Mouse (Mus musculus) kidney, postnatal 0 days (tissue): ENCODE data around the gene Arid1b. TPM values are rescaled to one million over a fixed set of nuclear protein-coding genes. Genes with fewer than 3 reads are reported as not detected.

ENCODE experiments used
- ATAC-seq: fragments of 200-750 bp; cut with Nextera tagmentation; replicated peaks from 2 replicates; pipeline ENCODE4 v1.8.0; 2017; ENCODE audit warnings: low read depth, moderate number of reproducible peaks, moderate TSS enrichment, moderate library complexity; ENCODE audit not compliant: low FRiP score
- DNase-seq: peaks from one replicate; pipeline ENCODE4 v3.0.0-alpha.2; 2016; ENCODE audit warnings: low spot score
- H3K27ac ChIP-seq: fragments of 300-500 bp; sonication (generic); 2 replicates; pipeline ENCODE4 v1.5.1; 2014; ENCODE audit warnings: mild to moderate bottlenecking
- H3K27me3 ChIP-seq: fragments of 300-500 bp; sonication (generic); 2 replicates; pipeline ENCODE4 v1.6.1; 2014; ENCODE audit warnings: low read length, mixed read lengths; ENCODE audit not compliant: insufficient read depth
- H3K36me3 ChIP-seq: fragments of 300-500 bp; sonication (generic); 2 replicates; pipeline ENCODE4 v1.6.1; 2014; ENCODE audit warnings: low read length, mixed read lengths; ENCODE audit not compliant: insufficient read depth
- H3K4me1 ChIP-seq: fragments of 300-500 bp; sonication (generic); replicated peaks from 2 replicates; pipeline ENCODE4 v1.6.1; 2014; ENCODE audit warnings: antibody characterized with exemption, low read length, mixed read lengths; ENCODE audit not compliant: insufficient read depth
- H3K4me2 ChIP-seq: fragments of 300-500 bp; sonication (generic); 2 replicates; pipeline ENCODE4 v1.6.1; 2014; ENCODE audit warnings: mild to moderate bottlenecking, low read length, moderate library complexity, mixed read lengths
- H3K4me3 ChIP-seq: fragments of 300-500 bp; sonication (generic); replicated peaks from 2 replicates; pipeline ENCODE4 v1.5.1; 2014; ENCODE audit warnings: low read depth, low read length
- H3K9ac ChIP-seq: fragments of 300-500 bp; sonication (generic); 2 replicates; pipeline ENCODE4 v1.6.1; 2014; ENCODE audit warnings: low read depth, low read length
- H3K9me3 ChIP-seq: fragments of 300-500 bp; sonication (generic); replicated peaks from 2 replicates; pipeline ENCODE4 v1.6.1; 2016; ENCODE audit warnings: low read length, inconsistent platforms, mixed read lengths
- CTCF ChIP-seq: IDR thresholded peaks from 2 replicates; pipeline ENCODE4 v1.5.1; 2016; ENCODE audit warnings: antibody characterized with exemption, low read depth, mild to moderate bottlenecking, moderate library complexity
- WGBS: fragments of 180-500 bp; shearing (Covaris S2); extraction: QIAGEN DNeasy Blood & Tissue Kit; methylation state at CpG from one replicate; pipeline ENCODE4 v1.1.7; 2014; 5-methylcytosine and 5-hydroxymethylcytosine counted together
- polyA plus RNA-seq: library from polyadenylated mRNA; unstranded; fragments of >200 nt; fragmentation: Nextera tagmentation; extraction: Ambion mirVana; gene quantifications from 2 replicates; pipeline ENCODE4 v1.2.1, GENCODE M21; 2015

The Arid1b gene
- polyA plus RNA-seq, 1 experiment from 2014 or later: 9.2 TPM

GRCm38 (mm10) chr17:5132296-5132986, 138.3 kb downstream of the Arid1b start:
- Histone ChIP-seq H3K4me2 (no peak overlapping the region), H3K4me3 (no peak overlapping the region), H3K4me1 (peaks cover 11% of the 10 kb centered on the region), H3K27ac (peak overlapping the region; percentile 48; the same call in 1 of the 2 replicates), H3K27me3 (no peaks in the 10 kb centered on the region), H3K9ac (no peak overlapping the region), H3K9me3 (no peaks in the 10 kb centered on the region), H3K36me3 (0 out of 2 replicates have a peak, but pooled peaks cover 2% of the 10 kb centered on the region)
- peak; percentile 65 for ATAC-seq
- DNase-seq: no peak
- WGBS: 74% methylated on average over 14 of the region's 14 CpGs
- no peak for TF ChIP-seq CTCF

DNA sequence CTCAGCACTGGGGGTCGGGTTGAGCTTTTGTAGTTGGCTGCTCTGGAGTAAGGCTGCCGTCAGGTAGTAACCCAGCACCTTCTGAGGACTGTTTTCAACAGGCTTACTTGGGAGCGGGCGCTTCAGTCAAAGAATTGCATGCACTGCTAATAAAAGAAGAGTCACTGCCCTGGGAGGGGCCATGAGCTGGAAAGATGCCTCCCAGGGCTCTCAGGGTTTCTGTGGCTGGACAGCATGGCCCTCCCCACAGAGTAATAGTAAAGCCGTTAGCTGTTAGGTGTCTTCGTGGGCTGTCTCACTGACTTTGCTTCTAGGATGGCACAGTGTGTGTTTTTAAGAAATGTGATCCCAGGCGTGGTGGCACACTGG, 138.8 kb downstream of the Arid1b start:
- 65% methylated on average over 7 of the region's 7 CpGs for WGBS
- H3K36me3 ChIP-seq: no peaks in the 10 kb centered on the region
- ATAC-seq: no peak
- H3K9me3 ChIP-seq: no peaks in the 10 kb centered on the region
- H3K4me1 ChIP-seq: peaks cover 15% of the 10 kb centered on the region
- H3K4me2 ChIP-seq: no peak overlapping the region
- TF ChIP-seq CTCF: no peak
- H3K9ac ChIP-seq: no peak overlapping the region
- H3K27me3 ChIP-seq: no peaks in the 10 kb centered on the region
- H3K4me3 ChIP-seq: no peak overlapping the region
- H3K27ac ChIP-seq: peak overlapping the region; percentile 48; the same call in 1 of the 2 replicates
- no peak for DNase-seq

DNA sequence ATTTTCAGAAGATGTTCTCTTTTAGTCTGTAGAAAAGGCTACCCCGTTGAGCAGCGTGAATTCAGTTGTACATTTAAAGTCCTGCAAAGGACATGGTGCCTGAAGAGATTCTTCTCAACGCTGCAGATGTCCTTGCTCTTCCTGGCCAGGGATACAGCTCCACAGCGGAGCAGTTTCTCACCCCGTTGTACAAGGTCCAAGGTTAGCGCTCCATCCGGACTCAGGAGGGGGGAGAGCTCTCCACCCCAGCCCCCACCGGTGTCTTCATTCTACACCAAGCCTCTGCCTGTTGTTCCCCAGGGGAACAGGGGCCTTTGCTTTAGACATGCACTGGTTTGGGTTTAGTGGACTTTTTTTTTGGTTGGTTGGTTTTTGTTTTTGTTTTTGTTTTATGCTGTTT, 139.7 kb downstream of the Arid1b start:
- no peak for TF ChIP-seq CTCF
- H3K36me3 ChIP-seq: no peaks in the 10 kb centered on the region
- DNase-seq (no peak), ATAC-seq (no peak)
- H3K4me1 ChIP-seq: peaks cover 23% of the 10 kb centered on the region
- H3K4me2 ChIP-seq: no peak overlapping the region
- no peaks in the 10 kb centered on the region for H3K27me3 ChIP-seq
- no peak overlapping the region for H3K4me3 ChIP-seq
- no peaks in the 10 kb centered on the region for H3K9me3 ChIP-seq
- H3K27ac ChIP-seq: no peak overlapping the region
- 55% methylated on average over 8 of the region's 8 CpGs for WGBS
- no peak overlapping the region for H3K9ac ChIP-seq

DNA sequence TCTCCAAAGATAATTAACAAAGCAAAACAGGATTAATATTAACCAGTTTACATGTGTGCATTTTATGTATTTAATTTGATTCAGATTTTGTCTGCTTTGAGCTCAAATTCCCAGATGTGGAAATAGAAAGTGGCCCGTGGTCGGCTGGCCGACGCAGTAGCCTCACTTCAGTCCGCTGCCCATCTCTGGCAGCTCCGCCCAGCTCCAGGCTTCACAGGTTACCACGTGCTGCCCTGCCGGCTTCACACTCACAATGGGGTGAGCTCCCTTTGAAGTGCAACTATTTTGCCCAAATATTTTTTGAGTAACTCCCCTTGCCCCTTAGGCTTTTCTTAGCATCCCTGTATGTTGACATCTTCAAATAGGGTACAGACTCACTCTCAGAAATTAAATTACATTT, 140.1 kb downstream of the Arid1b start:
- no peaks in the 10 kb centered on the region for H3K27me3 ChIP-seq
- ATAC-seq (no peak), DNase-seq (no peak)
- no peak overlapping the region for H3K9ac ChIP-seq
- no peak overlapping the region for H3K4me3 ChIP-seq
- H3K36me3 ChIP-seq: no peaks in the 10 kb centered on the region
- H3K27ac ChIP-seq: no peak overlapping the region
- WGBS: 45% methylated on average over 8 of the region's 8 CpGs
- peaks cover 23% of the 10 kb centered on the region for H3K4me1 ChIP-seq
- H3K9me3 ChIP-seq: no peaks in the 10 kb centered on the region
- no peak for TF ChIP-seq CTCF
- no peak overlapping the region for H3K4me2 ChIP-seq

GRCm38 (mm10) chr17:5137936-5138335, 143.8 kb downstream of the Arid1b start:
- Histone ChIP-seq H3K4me1 (peaks cover 22% of the 10 kb centered on the region; the same call in 1 of the 2 replicates), H3K9me3 (no peaks in the 10 kb centered on the region), H3K4me2 (no peak overlapping the region), H3K9ac (0 out of 2 replicates have a peak overlapping the region, but pooled peaks have one; percentile 18), H3K36me3 (no peaks in the 10 kb centered on the region), H3K4me3 (no peak overlapping the region), H3K27ac (peak overlapping the region; percentile 32), H3K27me3 (no peaks in the 10 kb centered on the region)
- no peak for DNase-seq
- 37% methylated on average over 3 of the region's 3 CpGs for WGBS
- ATAC-seq: no peak
- TF ChIP-seq CTCF: no peak

GRCm38 (mm10) chr17:5138641-5139205, 144.6 kb downstream of the Arid1b start:
- peak overlapping the region; percentile 21; the same call in 1 of the 2 replicates for H3K4me2 ChIP-seq
- H3K27ac ChIP-seq: peak overlapping the region; percentile 32
- ATAC-seq (peak; percentile 77), DNase-seq (peak; percentile 98)
- no peak overlapping the region for H3K9ac ChIP-seq
- TF ChIP-seq CTCF: peak; percentile 63
- 2% methylated on average over 8 of the region's 8 CpGs for WGBS
- peaks cover 25% of the 10 kb centered on the region; the same call in 1 of the 2 replicates for H3K4me1 ChIP-seq
- H3K9me3 ChIP-seq: no peaks in the 10 kb centered on the region
- no peaks in the 10 kb centered on the region for H3K36me3 ChIP-seq
- H3K27me3 ChIP-seq: no peaks in the 10 kb centered on the region
- H3K4me3 ChIP-seq: no peak overlapping the region
